Mouse (Mus musculus) liver, embryonic 14.5 days (tissue): ENCODE results near the gene Slc25a40. TPM values are rescaled to one million over a fixed set of nuclear protein-coding genes. Genes with fewer than 3 reads are reported as not detected.

Source experiments
- ATAC-seq: fragments of 200-750 bp; cut with Nextera tagmentation; 2 replicates; pipeline ENCODE4 v1.8.0; 2017; ENCODE audit warnings: moderate number of reproducible peaks, mild to moderate bottlenecking, moderate library complexity; ENCODE audit not compliant: insufficient read depth
- DNase-seq, 3 experiments: peaks; one replicate each; pipeline ENCODE4 v3.0.0-alpha.2; 2012 to 2013; ENCODE audit warnings: low read depth in 3 of 3, low spot score in 3 of 3
- H3K27ac ChIP-seq: fragments of 300-500 bp; sonication (generic); 2 replicates; pipeline ENCODE4 v1.5.1; 2014; ENCODE audit warnings: moderate library complexity, mild to moderate bottlenecking, control low read depth, inconsistent platforms
- H3K27me3 ChIP-seq: fragments of 300-500 bp; sonication (generic); 2 replicates; pipeline ENCODE4 v1.6.1; 2014; ENCODE audit warnings: mild to moderate bottlenecking, low read length, moderate library complexity; ENCODE audit not compliant: control insufficient read depth, insufficient read depth
- H3K36me3 ChIP-seq: fragments of 300-500 bp; sonication (generic); replicated peaks from 2 replicates; pipeline ENCODE4 v1.6.1; 2014; ENCODE audit warnings: low read depth; ENCODE audit not compliant: control insufficient read depth, insufficient read depth
- H3K4me1 ChIP-seq, 2 experiments: fragments of 200-500 bp in 1 of 2; fragments of 300-500 bp in 1 of 2; sonication (generic) in 1 of 2; replicated peaks; 2 replicates each; pipeline ENCODE4 v1.6.1; 2012 to 2014; ENCODE audit warnings: antibody characterized with exemption in 1 of 2, inconsistent platforms in 1 of 2, low read length in 1 of 2; ENCODE audit not compliant: control insufficient read depth in 2 of 2, insufficient read depth in 2 of 2
- H3K4me2 ChIP-seq: fragments of 300-500 bp; sonication (generic); 2 replicates; pipeline ENCODE4 v1.6.1; 2014; ENCODE audit warnings: low read depth, mild to moderate bottlenecking, control low read depth, moderate library complexity
- H3K4me3 ChIP-seq, 2 experiments: fragments of 200-500 bp in 1 of 2; fragments of 300-500 bp in 1 of 2; sonication (generic) in 1 of 2; 2 replicates each; pipeline ENCODE4 v1.5.1; 2012 to 2014; ENCODE audit warnings: low read depth in 2 of 2, low read length in 2 of 2, mild to moderate bottlenecking in 2 of 2, control low read depth in 1 of 2, inconsistent platforms in 1 of 2, moderate library complexity in 1 of 2; ENCODE audit not compliant: insufficient read depth in 1 of 2
- H3K9ac ChIP-seq: fragments of 300-500 bp; sonication (generic); replicated peaks from 2 replicates; pipeline ENCODE4 v1.6.1; 2014; ENCODE audit warnings: mild to moderate bottlenecking, control low read depth, moderate library complexity
- H3K9me3 ChIP-seq: fragments of 300-500 bp; sonication (generic); 2 replicates; pipeline ENCODE4 v1.6.1; 2016; ENCODE audit warnings: low read length, mixed read lengths; ENCODE audit not compliant: control insufficient read depth
- CTCF ChIP-seq: IDR thresholded peaks from 2 replicates; pipeline ENCODE4 v1.5.1; 2016; ENCODE audit warnings: antibody characterized with exemption, low read depth, control low read depth
- EP300 ChIP-seq: IDR thresholded peaks from 2 replicates; pipeline ENCODE4 v1.6.1; 2016; ENCODE audit warnings: antibody characterized with exemption, low read depth
- WGBS: fragments of 180-500 bp; shearing (Covaris S2); extraction: QIAGEN DNeasy Blood & Tissue Kit; methylation state at CpG from one replicate; pipeline ENCODE4 v1.1.7; 2014; ENCODE audit not compliant: insufficient replicate concordance; 5-methylcytosine and 5-hydroxymethylcytosine counted together
- polyA plus RNA-seq, 2 experiments: library from polyadenylated mRNA; depleted of rRNA in 1 of 2; stranded (reverse) in 1 of 2; unstranded in 1 of 2; fragments of >200 nt; fragmentation: Nextera tagmentation in 1 of 2; extraction: Ambion mirVana in 1 of 2; gene quantifications; 2 replicates each; pipeline versions ENCODE4 v1.2.1 to v1.2.3; 2012 to 2014

The Slc25a40 gene
- 2.2 and 3.4 TPM in 2 replicates for polyA plus RNA-seq (2012; rRNA removed)
- polyA plus RNA-seq (2014; fragmentation: Nextera tagmentation; extraction: Ambion mirVana), result 3.7 and 4.2 TPM in 2 replicates

DNA sequence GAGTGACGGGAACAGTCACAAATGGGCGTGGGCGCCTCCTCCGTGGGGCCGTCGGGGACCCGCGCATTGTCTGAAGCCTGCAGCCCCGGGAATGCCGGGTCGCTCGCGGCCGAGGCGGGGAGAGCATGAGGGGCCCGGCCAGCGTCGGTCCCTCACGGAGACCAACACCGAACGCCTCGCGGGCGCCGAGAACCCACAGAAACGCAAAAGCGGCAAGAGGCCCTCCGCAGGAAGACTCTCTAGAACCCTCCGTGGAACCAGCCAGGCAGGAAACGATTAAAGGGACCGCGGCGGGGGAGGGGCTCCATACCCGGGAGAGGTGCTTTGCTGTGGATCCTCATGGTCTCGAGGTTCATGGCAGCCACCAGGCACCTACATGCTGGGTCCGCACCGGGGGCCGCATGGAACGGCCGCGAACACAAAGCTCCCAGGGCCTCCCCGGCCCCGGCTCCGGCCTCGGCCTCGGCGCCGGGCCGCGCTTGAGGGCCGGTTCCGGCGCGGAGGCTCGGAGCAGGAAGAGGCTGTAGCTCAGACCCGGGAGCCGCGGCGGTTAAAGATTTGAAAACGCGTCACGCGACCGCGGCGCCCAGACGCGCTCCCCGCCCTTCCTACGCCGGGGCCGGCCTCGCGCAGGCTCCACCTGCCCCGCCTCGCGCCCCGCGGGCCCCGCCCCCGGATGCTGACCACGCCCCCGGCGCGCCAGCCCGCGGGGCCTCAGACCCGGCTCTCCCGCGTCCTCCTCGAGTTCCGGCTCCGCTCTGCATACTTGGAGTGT is at the start of gene Slc25a40, which contains the start of gene Dbf4:
TSS of gene Slc25a40 (plus strand) at position 694 of the 775 bp plus-strand sequence.
TSS of gene Dbf4 (minus strand) at position 560 of the 775 bp plus-strand sequence.
- peak within 1 kb of the TSS; percentile 95 for H3K9ac ChIP-seq
- under 1% methylated on average over 89 of the region's 93 CpGs for WGBS
- no peaks in the 10 kb centered on the region for H3K9me3 ChIP-seq
- H3K4me1 ChIP-seq, result peaks cover 6 to 15% of the 10 kb centered on the region in 2 experiments
- DNase-seq, result peak; percentile 76 to 85 (median 82)
- H3K36me3 ChIP-seq, result peaks cover 23% of the 10 kb centered on the region
- H3K27me3 ChIP-seq, result no peaks in the 10 kb centered on the region
- peak; percentile 96 for ATAC-seq
- peak within 1 kb of the TSS; percentile 81 to 94 for H3K4me3 ChIP-seq
- H3K4me2 ChIP-seq, result peak within 1 kb of the TSS; percentile 84
- TF ChIP-seq CTCF (no peak), EP300 (no peak)
- peak within 1 kb of the TSS; percentile 58 for H3K27ac ChIP-seq

DNA sequence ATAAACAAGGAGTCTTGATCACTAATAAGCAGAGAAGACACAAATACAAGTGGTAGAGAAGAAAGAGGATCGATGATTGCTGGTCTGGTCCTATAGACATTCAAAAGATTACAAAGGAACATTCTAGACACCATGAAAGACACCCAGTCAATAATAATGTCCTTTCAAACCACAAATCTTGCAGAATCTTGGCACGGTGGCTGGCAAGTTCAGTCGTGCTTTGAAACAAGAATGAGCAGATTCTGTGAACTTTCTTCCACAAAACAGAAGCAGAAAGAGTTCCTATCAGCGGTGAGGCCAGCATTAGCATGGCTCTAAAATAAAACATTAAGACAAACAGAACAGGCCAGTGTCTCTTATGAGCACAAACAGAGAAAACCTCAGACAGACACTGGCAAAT is 49.2 kb upstream of the Slc25a40 start:
- H3K4me3 ChIP-seq, result no peak overlapping the region
- no peak for DNase-seq
- H3K4me2 ChIP-seq, result no peak overlapping the region
- no peaks in the 10 kb centered on the region for H3K36me3 ChIP-seq
- TF ChIP-seq CTCF (no peak), EP300 (no peak)
- 64% methylated on average over 4 of the region's 4 CpGs for WGBS
- H3K27ac ChIP-seq, result no peak overlapping the region
- H3K9ac ChIP-seq, result no peak overlapping the region
- no peak for ATAC-seq
- H3K27me3 ChIP-seq, result no peaks in the 10 kb centered on the region; the same call in 1 of the 2 replicates
- H3K4me1 ChIP-seq, result no peaks in the 10 kb centered on the region
- H3K9me3 ChIP-seq, result no peaks in the 10 kb centered on the region

DNA sequence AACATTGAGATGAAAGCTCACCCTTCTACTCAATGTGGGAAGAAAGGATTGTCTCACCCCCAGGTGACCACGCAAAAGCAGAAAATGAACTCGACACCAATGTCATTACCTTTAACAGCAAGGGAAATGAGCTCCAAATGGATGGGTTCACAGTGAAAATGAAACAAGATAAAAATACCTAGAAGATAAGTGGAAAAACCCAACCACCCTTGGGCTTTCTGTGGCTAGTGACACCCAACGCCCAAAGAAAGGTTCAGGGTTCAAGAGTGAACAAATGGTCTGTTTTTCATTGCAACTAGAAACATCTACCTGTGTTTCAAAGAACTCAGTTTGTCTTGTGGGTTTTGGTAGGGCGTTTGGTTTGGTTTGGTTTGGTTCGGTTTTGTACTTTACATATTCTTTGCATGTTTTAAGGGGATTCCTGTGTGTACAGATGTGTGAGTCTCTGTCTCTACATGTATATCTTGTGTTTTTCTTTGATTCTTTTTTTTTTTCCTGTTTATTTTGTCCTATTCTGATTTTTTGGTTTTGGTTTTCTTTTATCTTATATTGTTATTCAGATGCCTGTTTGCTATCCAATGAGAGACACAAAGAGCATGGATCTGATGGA is 48.2 kb upstream of the Slc25a40 start:
- Histone ChIP-seq H3K4me2 (no peak overlapping the region), H3K36me3 (no peaks in the 10 kb centered on the region), H3K9me3 (no peaks in the 10 kb centered on the region), H3K27me3 (no peaks in the 10 kb centered on the region), H3K27ac (no peak overlapping the region), H3K4me1 (no peaks in the 10 kb centered on the region), H3K9ac (no peak overlapping the region), H3K4me3 (no peak overlapping the region)
- WGBS, result 53% methylated on average over 5 of the region's 5 CpGs
- DNase-seq (no peak), ATAC-seq (no peak)
- TF ChIP-seq CTCF (no peak), EP300 (no peak)

DNA sequence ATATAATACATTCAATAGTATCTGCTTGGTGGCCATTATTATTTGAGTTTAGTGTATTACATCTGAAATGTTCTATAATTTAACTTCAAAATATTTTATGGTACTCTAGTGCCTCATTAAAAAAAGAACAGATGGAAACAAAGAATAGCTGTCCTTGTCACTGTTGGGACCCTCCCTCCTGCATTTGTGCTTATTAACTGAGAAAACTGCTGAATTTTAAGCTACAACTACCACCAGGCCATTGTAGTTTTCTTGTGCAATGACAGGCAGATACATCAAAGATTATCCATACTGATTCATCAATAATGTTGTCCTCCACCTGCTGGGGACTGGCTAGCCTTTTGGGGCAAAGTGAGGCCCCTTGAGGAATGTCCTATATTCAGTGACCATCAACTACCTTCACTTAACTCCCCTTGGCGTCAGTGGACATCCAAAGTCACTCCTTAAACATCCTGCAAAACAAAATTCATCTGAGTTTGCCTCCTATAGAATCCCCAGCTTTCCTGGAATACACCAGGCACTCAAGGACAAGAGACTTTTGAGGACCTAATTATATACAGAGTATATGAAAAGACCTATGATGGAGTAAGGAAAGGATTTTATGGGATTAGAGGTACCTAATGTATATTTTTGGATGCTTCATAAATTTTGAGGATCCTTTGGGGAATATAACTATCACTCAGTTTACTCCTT is 28.6 kb upstream of the Slc25a40 start:
- WGBS, result 64% methylated on average over 1 of the region's 1 CpGs
- no peaks in the 10 kb centered on the region for H3K27me3 ChIP-seq
- no peak overlapping the region for H3K9ac ChIP-seq
- DNase-seq, result no peak
- no peak overlapping the region for H3K4me3 ChIP-seq
- no peaks in the 10 kb centered on the region for H3K9me3 ChIP-seq
- H3K4me1 ChIP-seq, result no peaks in the 10 kb centered on the region
- TF ChIP-seq EP300, result no peak
- no peak for TF ChIP-seq CTCF
- no peak for ATAC-seq
- H3K4me2 ChIP-seq, result no peak overlapping the region
- no peak overlapping the region for H3K27ac ChIP-seq
- peaks cover 15% of the 10 kb centered on the region for H3K36me3 ChIP-seq
